Mouse (Mus musculus) liver, adult 2 months (tissue): ENCODE data around the gene Rb1. TPM values are rescaled to one million over a fixed set of nuclear protein-coding genes. Genes with fewer than 3 reads are reported as not detected.

ENCODE experiments used
- DNase-seq: peaks from one replicate; pipeline ENCODE4 v3.0.0-alpha.2; 2011; ENCODE audit warnings: low read depth, low spot score; ENCODE audit errors: extremely low read depth
- H3K27ac ChIP-seq: fragments of 200-500 bp; replicated peaks from 2 replicates; pipeline ENCODE4 v1.5.1; 2012; ENCODE audit warnings: low read depth, mild to moderate bottlenecking, control low read depth, inconsistent platforms, low read length; ENCODE audit not compliant: insufficient read depth
- H3K27me3 ChIP-seq: fragments of 200-500 bp; 2 replicates; pipeline ENCODE4 v1.6.1; 2012; ENCODE audit warnings: mild to moderate bottlenecking, moderate library complexity, low read length, inconsistent platforms; ENCODE audit not compliant: control insufficient read depth, insufficient read depth
- H3K36me3 ChIP-seq: fragments of 200-500 bp; 2 replicates; pipeline ENCODE4 v1.6.1; 2012; ENCODE audit warnings: low read length, inconsistent platforms; ENCODE audit not compliant: control insufficient read depth, insufficient read depth
- H3K4me1 ChIP-seq: fragments of 200-500 bp; 2 replicates; pipeline ENCODE4 v1.6.1; 2011; ENCODE audit warnings: low read length; ENCODE audit not compliant: control insufficient read depth, insufficient read depth
- H3K4me3 ChIP-seq: fragments of 200-500 bp; 2 replicates; pipeline ENCODE4 v1.5.1; 2011; ENCODE audit warnings: low read depth, mild to moderate bottlenecking, control low read depth, low read length, moderate library complexity; ENCODE audit not compliant: insufficient read depth
- H3K79me2 ChIP-seq: fragments of 200-500 bp; 2 replicates; pipeline ENCODE4 v1.6.1; 2012; ENCODE audit warnings: inconsistent platforms, mild to moderate bottlenecking, low read length, moderate library complexity; ENCODE audit not compliant: control insufficient read depth, insufficient read depth
- H3K9ac ChIP-seq: fragments of 200-500 bp; 2 replicates; pipeline ENCODE4 v1.6.1; 2012; ENCODE audit warnings: low read depth, mild to moderate bottlenecking, control low read depth, inconsistent platforms, low read length
- CTCF ChIP-seq: fragments of 200-500 bp; IDR thresholded peaks from 2 replicates; pipeline ENCODE4 v1.5.1; 2011; ENCODE audit warnings: low read depth, low read length, control low read depth
- POLR2A ChIP-seq: fragments of 200-500 bp; IDR thresholded peaks from 2 replicates; pipeline ENCODE4 v1.6.1; 2011; ENCODE audit warnings: low read length, control low read depth; ENCODE audit not compliant: insufficient read depth; ENCODE audit errors: extremely low read depth
- WGBS: fragments of 180-500 bp; shearing (Covaris S2); methylation state at CpG from one replicate; pipeline ENCODE4 v1.1.7; 2018; 5-methylcytosine and 5-hydroxymethylcytosine counted together
- polyA plus RNA-seq: library from polyadenylated mRNA; depleted of rRNA; stranded (reverse); fragments of >200 nt; gene quantifications from 2 replicates; pipeline ENCODE4 v1.2.3, GENCODE M21; 2012
- total RNA-seq: library from RNA; depleted of rRNA; stranded (reverse); fragments of >200 nt; gene quantifications from 2 replicates; pipeline ENCODE4 v1.2.3, GENCODE M21; 2014

The Rb1 gene
- total and polyA plus RNA-seq, 2 experiments = 1.1 to 7.0 TPM

- H3K27ac ChIP-seq = no peak overlapping the region
- H3K27me3 ChIP-seq = no peaks in the 10 kb centered on the region
- TF ChIP-seq CTCF = no peak
- TF ChIP-seq POLR2A = no peak
- H3K4me3 ChIP-seq = no peak overlapping the region
- H3K36me3 ChIP-seq = peaks cover 53% of the 10 kb centered on the region
- no peak overlapping the region for H3K9ac ChIP-seq
- peaks cover 33% of the 10 kb centered on the region for H3K4me1 ChIP-seq
- DNase-seq = peak; percentile 72
- WGBS = 54% methylated on average over 23 of the region's 23 CpGs
- H3K79me2 ChIP-seq = peaks cover 24% of the 10 kb centered on the region; the same call in 1 of the 2 replicates
Measured at GRCm38 (mm10) chr14:73370695-73371372, 45.2 kb upstream of the Rb1 start.

- peaks cover 31% of the 10 kb centered on the region for H3K4me1 ChIP-seq
- peaks cover 57% of the 10 kb centered on the region for H3K36me3 ChIP-seq
- H3K27me3 ChIP-seq = no peaks in the 10 kb centered on the region
- no peak for DNase-seq
- H3K9ac ChIP-seq = no peak overlapping the region
- no peak for TF ChIP-seq POLR2A
- TF ChIP-seq CTCF = no peak
- no peak overlapping the region for H3K4me3 ChIP-seq
- peak overlapping the region; percentile 40; the same call in 1 of the 2 replicates for H3K27ac ChIP-seq
- H3K79me2 ChIP-seq = peaks cover 21% of the 10 kb centered on the region; the same call in 1 of the 2 replicates
- WGBS = 57% methylated on average over 11 of the region's 11 CpGs
Measured at GRCm38 (mm10) chr14:73370078-73370670, 44.6 kb upstream of the Rb1 start.

- WGBS = 57% methylated on average over 4 of the region's 4 CpGs
- H3K27me3 ChIP-seq = no peaks in the 10 kb centered on the region
- DNase-seq = no peak
- no peak overlapping the region for H3K27ac ChIP-seq
- H3K4me1 ChIP-seq = peaks cover 29% of the 10 kb centered on the region
- no peak overlapping the region for H3K9ac ChIP-seq
- H3K4me3 ChIP-seq = no peak overlapping the region
- peaks cover 21% of the 10 kb centered on the region; the same call in 1 of the 2 replicates for H3K79me2 ChIP-seq
- H3K36me3 ChIP-seq = peaks cover 59% of the 10 kb centered on the region
- no peak for TF ChIP-seq POLR2A
- no peak for TF ChIP-seq CTCF
Measured at GRCm38 (mm10) chr14:73369634-73370033, 44.0 kb upstream of the Rb1 start.

- Histone ChIP-seq H3K36me3 (peaks cover 66% of the 10 kb centered on the region), H3K79me2 (peaks cover 21% of the 10 kb centered on the region; the same call in 1 of the 2 replicates)
- no peak for TF ChIP-seq POLR2A
- TF ChIP-seq CTCF = no peak
Measured at GRCm38 (mm10) chr14:73368966-73369365, 43.3 kb upstream of the Rb1 start.

GRCm38 (mm10) chr14:73368221-73368620 lies 42.6 kb upstream of the Rb1 start:
- Histone ChIP-seq H3K9ac (no peak overlapping the region), H3K4me3 (no peak overlapping the region), H3K27ac (no peak overlapping the region), H3K4me1 (peaks cover 26% of the 10 kb centered on the region), H3K79me2 (peaks cover 21% of the 10 kb centered on the region; the same call in 1 of the 2 replicates), H3K27me3 (no peaks in the 10 kb centered on the region), H3K36me3 (peaks cover 73% of the 10 kb centered on the region)
- no peak for TF ChIP-seq CTCF
- TF ChIP-seq POLR2A = no peak
- WGBS = 88% methylated on average over 13 of the region's 13 CpGs
- DNase-seq = no peak

More at GRCm38 (mm10) chr14:73368966-73369365, 43.3 kb upstream of the Rb1 start:
- 56% methylated on average over 13 of the region's 13 CpGs for WGBS
- Histone ChIP-seq H3K9ac (no peak overlapping the region), H3K4me3 (no peak overlapping the region), H3K4me1 (peaks cover 29% of the 10 kb centered on the region), H3K27me3 (no peaks in the 10 kb centered on the region), H3K27ac (no peak overlapping the region)
- no peak for DNase-seq

- TF ChIP-seq CTCF = no peak
- TF ChIP-seq POLR2A = no peak
- H3K4me3 ChIP-seq = no peak overlapping the region
- no peak for DNase-seq
- H3K4me1 ChIP-seq = peaks cover 14% of the 10 kb centered on the region
- H3K27ac ChIP-seq = no peak overlapping the region
- no peaks in the 10 kb centered on the region for H3K27me3 ChIP-seq
- WGBS = 80% methylated on average over 11 of the region's 11 CpGs
- peaks cover 81% of the 10 kb centered on the region for H3K36me3 ChIP-seq
- H3K79me2 ChIP-seq = peaks cover 12% of the 10 kb centered on the region; the same call in 1 of the 2 replicates
- H3K9ac ChIP-seq = no peak overlapping the region
Measured at GRCm38 (mm10) chr14:73366278-73366677, 40.7 kb upstream of the Rb1 start.
